Mouse (Mus musculus) testis, adult 2 months (tissue): ENCODE data around the gene Bcar3. TPM values are rescaled to one million over a fixed set of nuclear protein-coding genes. Genes with fewer than 3 reads are reported as not detected.

Source experiments
- H3K27ac ChIP-seq: fragments of 200-500 bp; 2 replicates; pipeline ENCODE4 v1.5.1; 2012; ENCODE audit warnings: low read depth, low read length; ENCODE audit not compliant: control insufficient read depth, insufficient read depth
- H3K27me3 ChIP-seq: fragments of 200-500 bp; 2 replicates; pipeline ENCODE4 v1.6.1; 2012; ENCODE audit warnings: mild to moderate bottlenecking, low read length, moderate library complexity; ENCODE audit not compliant: control insufficient read depth, insufficient read depth
- H3K36me3 ChIP-seq: fragments of 200-500 bp; 2 replicates; pipeline ENCODE4 v1.6.1; 2012; ENCODE audit warnings: mild to moderate bottlenecking, low read length; ENCODE audit not compliant: control insufficient read depth, insufficient read depth
- H3K4me1 ChIP-seq: fragments of 200-500 bp; 2 replicates; pipeline ENCODE4 v1.6.1; 2012; ENCODE audit warnings: low read length; ENCODE audit not compliant: control insufficient read depth, insufficient read depth
- H3K4me3 ChIP-seq: fragments of 200-500 bp; 2 replicates; pipeline ENCODE4 v1.5.1; 2012; ENCODE audit warnings: low read depth, mild to moderate bottlenecking, low read length, moderate library complexity, mixed read lengths; ENCODE audit not compliant: control insufficient read depth
- CTCF ChIP-seq: fragments of 200-500 bp; IDR thresholded peaks from 2 replicates; pipeline ENCODE4 v1.5.1; 2012; ENCODE audit warnings: low read depth, mild to moderate bottlenecking, inconsistent platforms, low read length, moderate library complexity; ENCODE audit not compliant: control insufficient read depth, insufficient read depth, insufficient replicate concordance
- POLR2A ChIP-seq: fragments of 200-500 bp; IDR thresholded peaks from 2 replicates; pipeline ENCODE4 v1.6.1; 2012; ENCODE audit warnings: low read depth, mild to moderate bottlenecking, inconsistent platforms, low read length, moderate library complexity; ENCODE audit not compliant: control insufficient read depth
- polyA plus RNA-seq: library from polyadenylated mRNA; depleted of rRNA; stranded (reverse); fragments of >200 nt; gene quantifications from 2 replicates; pipeline ENCODE4 v1.2.3, GENCODE M21; 2012

Gene Bcar3
- polyA plus RNA-seq, 1 experiment, result 12.5 TPM

- H3K27ac ChIP-seq, result no peak overlapping the region
- H3K4me1 ChIP-seq, result no peaks in the 10 kb centered on the region; the same call in 1 of the 2 replicates
Observed at GRCm38 (mm10) chr3:122430780-122431497, 137.0 kb downstream of the Bcar3 start.

GRCm38 (mm10) chr3:122432811-122433406 lies 139.0 kb downstream of the Bcar3 start:
- no peak overlapping the region for H3K4me3 ChIP-seq
- H3K4me1 ChIP-seq, result no peaks in the 10 kb centered on the region; the same call in 1 of the 2 replicates
- no peak overlapping the region for H3K27ac ChIP-seq
- H3K36me3 ChIP-seq, result no peaks in the 10 kb centered on the region
- TF ChIP-seq POLR2A (no peak), CTCF (no peak)
- no peaks in the 10 kb centered on the region for H3K27me3 ChIP-seq

More at GRCm38 (mm10) chr3:122430780-122431497, 137.0 kb downstream of the Bcar3 start:
- no peak for TF ChIP-seq CTCF
- no peak for TF ChIP-seq POLR2A
- Histone ChIP-seq H3K27me3 (no peaks in the 10 kb centered on the region), H3K36me3 (no peaks in the 10 kb centered on the region), H3K4me3 (no peak overlapping the region)

DNA sequence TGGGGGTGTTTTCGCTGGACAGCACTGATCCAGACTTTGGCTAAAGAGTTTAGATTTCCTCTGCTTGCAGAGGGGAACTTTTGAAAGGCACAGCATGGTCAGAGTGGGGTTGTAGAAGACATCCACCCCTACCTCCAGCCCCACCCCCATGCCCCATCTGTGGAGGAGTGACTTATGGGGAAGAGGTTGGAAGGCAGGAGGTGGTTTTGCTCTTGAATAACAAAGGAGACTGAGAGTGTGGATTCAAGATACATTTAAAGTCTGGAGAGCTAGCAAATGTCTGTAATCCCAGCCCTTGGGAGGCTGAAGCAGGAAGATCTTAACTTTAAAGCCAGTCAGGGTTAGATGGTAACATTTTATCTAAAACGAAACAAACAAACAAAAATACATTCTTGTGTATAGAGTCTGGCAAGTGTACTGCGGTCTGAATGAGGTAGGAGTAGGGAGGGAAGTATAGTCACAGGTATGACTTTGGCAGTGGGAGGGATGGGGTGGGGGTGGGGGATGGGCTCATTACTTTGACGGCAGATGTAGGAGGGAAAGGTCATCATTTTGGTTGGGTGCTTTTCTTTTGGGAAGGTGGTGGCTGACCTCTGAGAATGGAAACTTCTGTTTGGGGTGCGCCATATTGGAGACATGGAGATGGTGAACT lies 140.2 kb downstream of the Bcar3 start:
- H3K27me3 ChIP-seq, result no peaks in the 10 kb centered on the region
- H3K36me3 ChIP-seq, result no peaks in the 10 kb centered on the region
- no peak overlapping the region for H3K27ac ChIP-seq
- H3K4me1 ChIP-seq, result no peaks in the 10 kb centered on the region; the same call in 1 of the 2 replicates
- H3K4me3 ChIP-seq, result no peak overlapping the region
- TF ChIP-seq CTCF (no peak), POLR2A (no peak)

- Histone ChIP-seq H3K27me3 (no peaks in the 10 kb centered on the region), H3K36me3 (no peaks in the 10 kb centered on the region), H3K4me3 (no peak overlapping the region), H3K4me1 (no peaks in the 10 kb centered on the region; the same call in 1 of the 2 replicates), H3K27ac (no peak overlapping the region)
- no peak for TF ChIP-seq CTCF
- TF ChIP-seq POLR2A, result no peak
Observed at GRCm38 (mm10) chr3:122434983-122435935, 141.3 kb downstream of the Bcar3 start.

DNA sequence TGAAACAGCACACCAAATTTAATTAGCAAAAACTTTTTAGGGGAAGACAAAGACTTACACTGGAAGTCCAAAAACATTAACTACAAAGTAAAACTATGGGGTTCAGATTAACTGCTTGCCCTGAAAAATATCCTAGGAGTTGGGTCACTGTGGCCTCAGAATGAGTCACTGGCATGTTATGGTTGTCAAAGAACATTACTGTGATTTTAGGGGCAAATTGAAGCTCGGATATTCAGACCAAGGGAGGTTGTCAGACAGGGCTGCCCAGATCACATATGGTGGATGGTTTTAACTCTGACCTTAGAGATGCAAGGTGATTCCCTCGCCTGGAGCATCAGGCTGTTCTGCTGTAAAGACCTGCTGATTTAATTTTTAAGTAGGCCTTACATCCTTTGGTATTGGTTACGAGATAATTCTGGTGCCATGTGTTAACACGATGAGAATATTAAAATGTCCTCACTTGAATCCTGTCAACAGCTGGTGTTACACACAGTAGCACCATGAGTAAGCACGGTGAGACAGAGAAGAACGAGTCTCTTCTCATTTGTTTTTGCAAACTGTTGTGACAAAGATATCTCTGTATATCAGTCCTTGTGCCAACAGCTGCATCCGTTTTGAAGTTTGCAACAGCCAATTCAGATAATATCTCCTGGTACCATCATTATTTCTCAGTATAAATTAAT lies 144.3 kb downstream of the Bcar3 start:
- Histone ChIP-seq H3K27me3 (no peaks in the 10 kb centered on the region), H3K4me1 (no peaks in the 10 kb centered on the region; the same call in 1 of the 2 replicates), H3K36me3 (no peaks in the 10 kb centered on the region), H3K27ac (no peak overlapping the region), H3K4me3 (no peak overlapping the region)
- TF ChIP-seq POLR2A, result no peak
- TF ChIP-seq CTCF, result no peak

DNA sequence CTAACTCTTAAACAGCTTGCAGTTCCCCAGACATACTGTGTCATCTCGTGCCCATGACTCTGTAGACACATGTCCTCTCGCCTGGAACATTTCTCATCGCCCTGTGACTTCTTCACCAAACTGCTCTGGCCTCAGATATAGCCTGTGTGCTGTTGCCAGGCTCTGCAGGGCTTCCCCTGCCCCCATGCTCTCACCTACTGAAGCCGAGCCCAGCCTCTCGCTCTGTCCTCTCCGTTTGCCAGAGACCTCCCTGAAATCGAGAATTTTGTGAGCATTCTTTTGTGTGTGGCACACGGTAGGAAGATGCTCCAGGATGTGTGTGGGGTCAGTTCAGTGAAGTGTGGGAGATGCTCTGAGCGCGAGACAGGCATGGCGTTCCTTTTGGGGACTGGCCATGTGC lies 151.8 kb downstream of the Bcar3 start:
- H3K27me3 ChIP-seq, result no peaks in the 10 kb centered on the region
- TF ChIP-seq CTCF, result no peak
- TF ChIP-seq POLR2A, result no peak
- no peaks in the 10 kb centered on the region for H3K36me3 ChIP-seq
- no peak overlapping the region for H3K4me3 ChIP-seq
- H3K4me1 ChIP-seq, result no peaks in the 10 kb centered on the region
- H3K27ac ChIP-seq, result no peak overlapping the region
